Mouse (Mus musculus): ENCODE measurements around the gene 1700018F24Rik.
"Not testable (repeated sequence)": the region's sequence is repeated elsewhere in the genome, so short reads cannot be mapped to it uniquely, and the experiment has no call there.

Gene 1700018F24Rik

GRCm38 (mm10) chr5:145081866-145082613 lies 39.2 kb downstream of the 1700018F24Rik start:
- DNase-seq (ENCODE audit: low read depth, low spot score): no peak

GRCm38 (mm10) chr5:145083201-145083600 lies 40.4 kb downstream of the 1700018F24Rik start:
- DNase-seq (ENCODE audit: low read depth, low spot score): not testable (repeated sequence)

GRCm38 (mm10) chr5:145083632-145084451 lies 41.1 kb downstream of the 1700018F24Rik start, which contains the start of the genes Arpc1a and Kpna7:
Gene Arpc1a (plus strand): TSS chr5:145083830.
Gene Kpna7 (minus strand): TSS chr5:145084030.
- peak; percentile 94 for DNase-seq (ENCODE audit: low read depth, low spot score)

- no peak for DNase-seq (ENCODE audit: low read depth, low spot score)
These were observed 42.0 kb downstream of the 1700018F24Rik start for GRCm38 (mm10) chr5:145084822-145085221.

GRCm38 (mm10) chr5:145088186-145088585 lies 45.4 kb downstream of the 1700018F24Rik start:
- peak; percentile 66 for DNase-seq (ENCODE audit: low read depth, low spot score)

- DNase-seq (ENCODE audit: low read depth, low spot score): no peak
These were observed 47.1 kb downstream of the 1700018F24Rik start for GRCm38 (mm10) chr5:145089878-145090277.

All from R1 (cell line).